Mouse (Mus musculus): ENCODE data around the gene Tor3a. TPM values are rescaled to one million over a fixed set of nuclear protein-coding genes. Genes with fewer than 3 reads are reported as not detected.

The Tor3a gene
- total RNA-seq, 1 experiment from 2014 or later = 19.3 TPM

DNA sequence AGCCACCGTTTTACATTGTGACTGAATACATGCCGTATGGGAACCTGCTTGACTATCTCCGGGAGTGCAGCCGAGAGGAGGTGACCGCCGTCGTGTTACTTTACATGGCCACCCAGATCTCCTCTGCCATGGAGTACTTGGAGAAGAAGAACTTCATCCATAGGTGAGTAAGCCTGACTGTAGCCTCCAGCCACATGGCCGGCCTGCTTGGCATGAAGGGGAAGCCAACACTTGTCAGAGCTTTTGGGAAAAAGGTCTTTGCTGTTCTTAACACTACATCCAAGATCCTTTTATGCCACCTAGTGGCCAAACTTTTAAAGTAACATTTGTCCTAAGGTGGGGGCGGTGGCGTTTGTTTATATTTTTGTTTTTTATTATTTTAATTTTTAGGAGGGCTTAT is 41.1 kb downstream of the Tor3a start:
- no peak for DNase-seq

DNA sequence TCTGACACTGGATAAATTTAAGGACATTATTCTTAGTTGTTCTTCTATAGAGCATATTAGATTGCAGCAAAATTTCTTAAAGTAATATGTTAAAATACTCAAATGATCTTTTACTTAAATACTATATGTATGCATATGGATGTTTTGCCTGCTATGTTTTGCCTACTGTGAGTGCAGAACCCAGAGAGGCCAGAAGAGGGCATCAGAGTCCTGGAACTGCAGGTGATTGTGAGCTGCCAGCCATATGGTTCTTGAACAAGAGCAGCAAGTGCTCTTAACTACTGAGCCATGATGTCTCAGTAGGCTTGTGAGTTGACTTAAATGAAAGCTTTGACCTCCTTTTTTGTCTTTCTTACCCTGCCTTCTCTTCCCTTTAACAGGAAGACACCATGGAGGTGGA is 43.2 kb downstream of the Tor3a start:
- DNase-seq = no peak

DNA sequence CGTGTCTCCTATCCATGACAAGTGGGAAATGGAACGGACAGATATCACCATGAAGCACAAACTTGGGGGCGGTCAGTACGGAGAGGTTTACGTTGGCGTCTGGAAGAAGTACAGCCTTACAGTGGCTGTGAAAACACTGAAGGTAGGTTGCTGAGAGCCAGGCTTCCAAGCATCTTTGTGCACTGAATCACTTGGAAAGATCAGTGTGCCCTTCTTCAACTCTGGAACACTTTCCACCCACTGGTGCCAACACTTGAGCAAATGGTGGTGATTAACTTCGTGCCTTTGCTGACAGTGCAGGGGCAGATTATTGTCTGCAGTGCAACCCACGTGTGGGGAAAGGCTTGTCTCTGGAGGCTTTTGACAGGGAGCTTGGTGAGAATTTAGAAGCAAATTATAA is 44.2 kb downstream of the Tor3a start:
- DNase-seq = no peak

DNA sequence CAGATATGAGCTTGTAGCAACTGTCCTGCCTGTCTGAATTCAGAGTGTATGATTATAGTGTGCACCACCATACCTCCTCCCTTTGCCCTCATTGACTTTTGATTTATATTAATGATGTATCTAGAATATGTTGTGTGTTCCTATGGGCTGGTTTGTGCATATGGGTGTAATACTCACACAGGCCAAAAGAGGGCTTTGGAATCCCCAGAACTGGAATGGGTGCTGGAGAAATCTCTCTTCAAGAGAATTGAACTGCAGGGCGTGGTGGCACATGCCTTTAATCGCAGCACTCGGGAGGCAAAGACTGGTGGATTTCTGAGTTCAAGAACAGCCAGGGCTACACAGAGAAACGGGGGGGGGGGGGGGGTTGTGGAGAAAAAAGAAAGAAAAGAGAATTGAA is 47.4 kb downstream of the Tor3a start:
- no peak for DNase-seq

DNA sequence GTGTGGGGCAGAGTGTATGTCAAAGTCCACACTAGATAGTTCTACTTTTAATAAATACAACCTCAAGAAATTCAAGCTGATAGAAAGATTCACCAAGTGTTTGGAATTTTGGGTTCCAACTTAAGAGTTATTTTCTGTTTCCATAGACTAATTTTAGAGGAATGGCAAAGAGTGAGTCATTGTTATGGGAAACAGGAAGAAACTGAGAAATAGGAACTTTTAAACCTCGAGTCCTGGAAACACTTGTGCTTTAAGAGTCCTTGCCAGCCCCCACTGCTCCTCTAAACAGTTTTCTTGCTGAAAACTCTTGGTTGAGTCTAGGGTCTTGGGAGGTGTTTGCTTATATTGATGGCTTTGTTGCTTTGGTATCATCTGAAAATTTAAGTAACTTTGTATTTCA is 49.9 kb downstream of the Tor3a start:
- no peak for DNase-seq

DNA sequence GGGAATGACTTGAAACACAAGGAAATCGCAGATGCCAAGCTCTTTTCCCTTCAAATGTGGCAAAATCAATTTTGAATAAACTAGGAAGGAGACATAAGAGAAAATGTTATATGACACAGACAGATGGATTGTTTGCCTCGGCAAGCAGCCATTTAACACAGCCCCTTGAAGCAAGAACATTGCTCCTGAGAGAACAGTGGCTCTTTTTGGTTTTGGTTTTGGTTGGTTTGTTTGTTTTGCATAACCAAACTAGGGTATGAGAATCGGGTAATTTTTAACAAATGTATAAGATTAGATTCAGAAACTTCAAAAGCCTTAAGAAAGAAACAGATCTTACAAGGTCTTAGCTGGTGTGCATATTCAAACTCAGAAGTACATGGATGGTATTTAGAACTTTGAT is 53.2 kb downstream of the Tor3a start:
- DNase-seq = no peak

DNA sequence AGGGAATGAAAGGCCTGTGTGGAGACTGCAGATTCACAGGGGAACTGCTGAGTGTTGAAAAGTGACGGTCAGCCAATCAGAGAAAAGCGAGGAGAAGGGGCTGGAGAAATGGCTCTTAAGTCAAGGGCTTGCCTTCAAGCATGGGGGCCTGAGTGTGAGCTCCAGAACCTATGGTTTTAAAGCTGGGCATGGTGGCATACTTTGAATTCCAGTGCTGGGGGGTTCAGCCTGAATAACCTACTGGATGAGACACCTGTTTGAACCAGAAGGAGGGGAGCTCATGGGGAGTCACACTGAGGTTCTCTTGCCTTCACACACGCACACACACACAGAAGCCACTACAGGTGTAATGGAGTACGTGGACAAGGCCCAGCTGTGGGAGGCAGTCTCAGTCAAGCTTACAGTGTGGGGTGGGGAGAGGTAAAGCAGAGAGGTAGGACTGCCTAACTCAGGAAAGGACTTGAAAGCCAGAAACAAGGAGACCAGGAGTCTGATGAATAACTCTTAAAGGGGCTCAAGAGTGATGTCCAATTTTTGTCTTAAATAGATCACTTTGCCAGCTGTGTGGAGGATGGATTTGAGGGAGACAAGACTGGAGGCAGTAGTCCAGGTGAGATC is 53.8 kb downstream of the Tor3a start:
- DNase-seq = no peak

DNA sequence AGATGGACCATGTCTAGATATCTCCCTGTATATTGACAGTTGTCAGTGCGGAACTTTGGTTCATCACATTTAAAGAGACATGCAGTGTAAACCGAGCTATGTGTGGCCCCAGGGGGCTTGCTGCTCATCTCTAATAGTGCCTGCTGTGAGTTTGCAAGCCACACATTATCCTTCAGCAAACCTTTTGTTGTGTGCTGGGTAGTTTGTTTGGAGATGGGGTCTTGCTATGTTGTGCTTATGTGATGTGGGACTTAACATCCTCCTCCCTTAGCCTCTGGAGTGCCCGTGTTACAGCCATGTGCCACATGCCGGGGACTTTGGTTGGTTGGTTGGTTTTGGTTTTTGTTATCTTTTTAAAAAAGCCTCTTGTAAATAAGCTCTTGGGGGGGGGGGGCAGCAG is 56.3 kb downstream of the Tor3a start:
- no peak for DNase-seq

DNA sequence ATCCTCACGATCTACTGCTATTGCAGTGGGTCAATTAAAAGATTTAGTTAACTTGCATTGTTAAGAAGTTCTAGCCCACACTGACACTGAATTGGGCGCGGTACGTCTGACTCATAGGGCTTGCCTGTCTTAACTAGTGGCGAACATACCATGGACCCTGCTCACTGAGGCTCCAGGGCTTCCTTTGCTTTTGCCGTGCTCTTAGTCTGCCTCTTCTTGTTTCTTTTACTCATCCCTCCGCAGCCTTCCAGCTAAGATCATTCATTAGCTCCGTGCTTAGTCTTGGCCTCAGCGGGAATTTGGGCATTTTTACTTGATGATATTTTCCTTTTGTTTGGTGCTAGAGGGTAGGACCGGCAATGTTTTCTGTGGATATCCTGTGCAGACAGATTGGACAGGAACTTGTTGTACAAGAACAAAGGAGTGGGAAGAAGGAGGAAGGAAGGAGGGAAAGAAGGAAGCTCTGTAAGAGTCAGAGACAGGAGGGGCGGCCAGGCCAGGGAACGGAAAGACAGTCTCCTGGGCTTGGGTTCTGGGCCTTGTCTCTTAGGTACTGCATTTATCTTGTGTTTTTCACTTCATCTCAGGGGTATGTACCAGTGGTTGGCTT is 57.1 kb downstream of the Tor3a start:
- no peak for DNase-seq

DNA sequence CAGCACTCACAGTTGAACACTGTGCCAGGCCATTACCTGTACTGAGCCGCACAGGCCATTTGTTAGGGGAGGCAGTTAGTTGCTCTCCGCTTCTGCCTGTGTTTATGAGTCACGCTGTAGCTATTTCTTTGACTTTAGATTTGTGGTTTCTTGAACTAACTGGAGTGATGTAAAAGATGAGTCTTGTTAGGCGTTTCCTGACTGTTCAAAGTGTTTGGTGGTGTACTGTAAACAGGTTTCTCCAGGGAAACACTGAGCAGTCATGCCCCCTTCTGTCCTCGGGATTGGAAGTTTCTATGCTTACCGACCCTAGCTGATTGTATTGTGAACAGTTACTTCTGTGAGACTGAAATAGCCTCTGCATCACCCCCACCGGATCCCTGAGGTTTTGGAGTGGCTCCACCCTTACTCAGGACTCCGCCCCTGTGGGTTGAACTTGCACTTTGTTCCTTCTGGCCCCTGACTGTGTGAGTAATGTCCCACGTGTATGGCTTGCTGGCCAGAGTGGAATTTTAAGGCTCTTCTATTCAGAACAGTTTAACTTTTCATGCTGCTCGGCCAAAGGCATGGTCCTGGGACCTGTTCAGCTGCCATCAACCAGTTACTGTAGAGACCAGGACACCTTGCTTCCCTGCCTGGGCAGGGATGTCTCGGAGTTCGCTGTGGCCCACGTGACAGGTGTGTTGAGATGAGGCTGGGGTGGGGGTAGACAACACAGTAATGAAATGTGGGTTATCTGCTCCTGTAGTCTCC is 58.6 kb downstream of the Tor3a start:
- DNase-seq = peak; percentile 73

DNA sequence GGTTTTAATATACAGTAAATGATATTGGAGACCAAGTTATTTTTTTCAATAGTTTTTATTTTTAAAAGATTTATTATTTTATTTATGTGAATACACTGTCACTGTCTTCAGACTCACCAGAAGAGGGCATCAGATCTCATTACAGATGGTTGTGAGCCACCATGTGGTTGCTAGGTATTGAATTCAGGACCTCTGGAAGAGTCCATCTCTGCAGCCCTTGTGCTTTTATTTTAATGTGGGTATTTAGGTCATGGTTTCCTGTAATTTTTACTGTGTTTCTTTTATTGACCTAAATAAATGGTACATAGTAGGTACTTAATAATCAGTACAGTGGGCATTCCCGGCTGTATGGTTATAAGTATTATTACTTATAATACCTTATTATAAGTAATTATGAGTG is 59.4 kb downstream of the Tor3a start:
- DNase-seq = no peak

DNA sequence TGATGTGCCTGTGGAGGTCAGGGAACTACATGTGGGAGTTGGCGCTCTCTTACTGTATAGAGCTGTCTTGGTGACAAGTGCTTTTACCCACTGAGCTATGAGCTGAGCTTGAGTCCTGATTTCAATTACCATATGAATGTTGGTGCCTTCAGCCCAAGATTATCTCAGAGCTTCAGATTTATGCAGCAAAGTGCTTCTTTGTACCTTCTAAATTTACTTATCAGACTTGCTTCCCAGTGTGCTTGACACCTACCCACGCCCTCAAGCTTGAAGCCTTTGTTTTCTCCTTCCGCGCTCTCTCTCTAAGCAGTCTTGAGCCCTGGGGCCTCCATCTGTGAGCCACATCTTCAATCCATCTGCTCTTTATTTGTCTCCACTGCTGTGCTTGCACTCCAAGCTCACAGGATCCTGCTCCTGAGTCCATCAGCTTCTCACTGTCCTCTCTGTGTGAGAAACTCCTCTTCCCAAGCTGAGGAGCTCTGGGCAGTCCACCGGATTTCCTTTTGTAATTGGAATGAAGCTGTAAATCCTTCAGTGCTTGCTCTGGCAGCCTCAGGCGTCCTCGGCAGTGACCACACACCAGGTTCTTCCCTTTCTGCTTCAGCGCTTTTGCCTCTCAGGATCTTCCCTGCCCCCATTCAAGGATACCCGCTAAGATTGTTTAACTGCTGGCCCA is 60.2 kb downstream of the Tor3a start:
- no peak for DNase-seq

DNA sequence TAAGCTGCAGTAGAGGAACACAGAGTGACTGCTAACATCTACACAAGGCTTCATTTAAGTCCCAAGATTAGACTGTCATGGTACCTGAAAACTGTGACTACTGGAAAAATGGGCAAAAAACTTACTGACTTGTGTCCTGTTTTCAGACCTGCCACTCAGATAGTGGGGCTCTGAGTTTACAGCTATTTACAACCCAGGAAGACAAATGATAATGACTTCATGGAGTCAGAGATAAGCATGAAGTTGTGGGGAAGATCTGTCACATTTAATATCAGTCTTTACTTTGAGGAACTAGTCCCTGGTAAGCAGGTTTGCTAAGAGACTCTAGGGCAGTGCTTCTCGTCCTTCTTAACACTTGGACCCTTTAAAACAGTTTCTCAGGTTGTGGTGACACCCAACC is 63.9 kb downstream of the Tor3a start:
- DNase-seq = no peak

DNA sequence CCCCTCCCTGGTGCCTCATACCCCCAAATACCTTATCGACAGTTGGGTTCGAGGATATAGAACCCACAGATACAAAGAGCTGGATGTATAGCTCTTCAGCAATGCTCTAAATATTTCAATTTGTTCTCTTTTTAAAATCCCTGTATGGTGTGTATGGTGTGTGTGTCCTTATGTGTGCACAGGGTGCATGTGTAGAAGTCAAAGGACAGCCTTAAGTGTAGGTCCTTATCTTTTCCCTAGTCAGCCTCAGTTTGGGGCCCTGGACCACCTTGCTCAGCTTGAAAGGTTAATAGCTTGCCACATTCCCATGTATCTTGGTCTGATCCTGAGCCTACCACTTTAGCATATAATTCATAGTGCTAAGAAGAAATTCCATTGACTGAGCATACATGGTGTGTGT is 65.7 kb downstream of the Tor3a start:
- no peak for DNase-seq

DNA sequence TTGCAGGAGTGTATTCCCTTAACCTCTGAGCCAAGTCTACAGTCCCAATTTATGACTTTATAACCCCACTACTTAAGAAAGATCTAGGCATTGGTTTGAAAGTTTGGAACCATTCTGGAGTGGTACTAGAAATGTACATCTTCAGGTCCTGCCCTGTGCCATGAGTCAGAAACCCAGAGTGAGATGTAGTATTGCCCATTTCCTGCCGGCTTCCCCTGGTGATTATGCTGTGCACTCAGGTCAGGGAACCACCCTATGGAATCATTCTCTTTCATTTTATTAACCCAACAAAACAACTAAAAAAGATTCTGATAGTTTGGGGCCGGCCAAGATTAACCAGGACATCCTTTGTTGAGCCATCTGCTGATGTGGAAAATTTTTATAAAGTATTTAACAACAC is 68.2 kb downstream of the Tor3a start:
- DNase-seq = no peak

DNA sequence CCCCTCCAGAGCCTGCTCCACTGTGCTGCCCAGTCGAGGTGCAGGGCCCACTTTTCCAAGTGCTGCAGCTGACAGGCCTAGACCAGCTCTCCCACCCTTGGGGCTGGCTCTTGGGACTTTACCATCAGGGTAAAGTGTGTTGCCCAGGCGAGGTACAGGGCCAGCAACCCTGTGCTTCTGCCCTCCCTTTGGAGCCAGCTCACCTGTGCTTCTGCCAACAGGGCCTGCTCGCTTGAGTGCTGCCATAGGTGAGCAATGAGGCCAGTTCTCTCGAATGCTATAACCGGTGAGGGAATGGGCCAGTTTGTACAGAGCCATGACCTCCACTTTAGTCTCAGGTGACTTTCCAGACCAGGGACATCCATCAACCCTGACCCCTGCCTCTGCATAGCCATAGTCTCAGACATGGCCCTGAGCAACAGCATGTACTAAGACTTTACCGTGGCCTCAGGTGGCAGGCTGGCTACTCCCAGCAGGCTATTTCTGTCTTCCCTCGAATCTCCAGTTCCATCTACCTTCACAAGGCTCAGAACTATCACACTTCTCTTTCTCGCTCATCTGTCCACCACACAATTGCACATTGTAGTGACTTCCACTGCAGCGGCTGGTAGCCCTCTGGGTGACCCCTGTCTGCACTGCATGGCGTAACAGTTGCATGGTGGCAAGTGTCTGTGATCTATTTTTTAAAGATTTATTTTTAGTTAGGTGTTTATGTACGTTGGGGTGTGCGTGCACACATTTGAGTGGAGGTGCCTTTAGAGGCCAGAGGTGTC is 68.9 kb downstream of the Tor3a start:
- DNase-seq = no peak

Other genes starting within 250 kb of the Tor3a start
- 728 and 1,057 TPM in 2 replicates for gene Soat1, start 200.0 kb downstream of the Tor3a start, total RNA-seq (2021)
- gene Gm10031, start 150.3 kb downstream of the Tor3a start, total RNA-seq (2021) = 36.1 and 38.0 TPM in 2 replicates
- gene Abl2, start 115.6 kb downstream of the Tor3a start, total RNA-seq (2021) = 22.3 and 24.1 TPM in 2 replicates
- gene Fam20b, start 44.7 kb upstream of the Tor3a start, total RNA-seq (2021) = 47.6 and 58.9 TPM in 2 replicates
- 5.9 and 9.3 TPM in 2 replicates for gene Angptl1, start 164.2 kb upstream of the Tor3a start, total RNA-seq (2021)